Mouse (Mus musculus): ENCODE data around the gene Coq8a.
A peak's percentile ranks its signal among the peaks of the same experiment; 100 is the strongest.

Coq8a gene

DNA sequence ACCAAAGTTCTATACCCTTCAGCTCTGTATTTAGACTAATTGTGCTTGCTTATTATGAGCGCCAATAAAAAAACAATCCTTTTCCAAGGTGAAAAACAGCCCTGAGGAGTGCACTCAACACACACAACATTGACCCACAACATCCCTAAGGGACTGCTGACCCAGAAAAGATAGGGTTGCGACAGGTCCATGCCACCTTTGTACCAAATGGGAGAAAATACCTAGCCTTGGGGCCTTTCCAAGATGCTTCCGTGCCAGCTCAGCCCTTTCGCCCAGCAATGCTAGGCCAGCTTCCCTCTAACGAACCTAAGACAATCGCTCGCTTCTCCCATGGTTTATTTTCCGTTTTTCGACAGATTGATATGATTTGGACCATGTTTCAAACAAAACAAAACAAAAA is 2.9 kb downstream of the Coq8a start:
- no peak for DNase-seq

- DNase-seq = peak; percentile 95
Observed at GRCm38 (mm10) chr1:180195703-180196381, 3.6 kb downstream of the Coq8a start.

- no peak for DNase-seq
Observed at GRCm38 (mm10) chr1:180194781-180195471, 4.5 kb downstream of the Coq8a start.

GRCm38 (mm10) chr1:180194048-180194447 is 5.4 kb downstream of the Coq8a start:
- DNase-seq = no peak

DNA sequence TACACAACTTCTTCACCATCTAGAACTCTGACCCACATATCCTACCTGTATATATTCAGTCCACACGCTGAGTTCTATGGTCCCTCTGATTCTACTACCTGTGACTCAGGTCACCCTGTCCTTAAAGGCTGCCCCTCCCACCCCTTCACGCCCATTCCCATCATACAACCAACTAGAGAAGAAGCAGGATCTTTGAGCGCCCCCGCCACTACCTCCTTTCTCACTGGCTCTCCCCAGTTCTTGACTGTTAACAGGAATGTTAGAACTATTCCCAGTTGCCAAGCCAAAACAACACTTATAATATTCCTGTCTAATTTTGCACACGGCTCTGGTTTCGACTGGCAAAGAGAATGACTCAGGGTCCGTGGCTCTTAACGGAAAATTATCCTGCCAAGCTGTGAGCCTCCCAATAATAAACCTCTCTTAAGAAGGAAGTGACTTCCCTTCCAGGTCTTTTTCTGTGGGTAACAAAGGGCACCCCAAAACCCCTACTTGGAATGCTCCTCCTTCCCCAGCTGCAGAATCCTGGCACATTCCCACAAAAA is 5.9 kb downstream of the Coq8a start:
- no peak for DNase-seq

GRCm38 (mm10) chr1:180192866-180193265 is 6.5 kb downstream of the Coq8a start:
- no peak for DNase-seq

GRCm38 (mm10) chr1:180191651-180192220 is 7.7 kb downstream of the Coq8a start:
- no peak for DNase-seq

DNA sequence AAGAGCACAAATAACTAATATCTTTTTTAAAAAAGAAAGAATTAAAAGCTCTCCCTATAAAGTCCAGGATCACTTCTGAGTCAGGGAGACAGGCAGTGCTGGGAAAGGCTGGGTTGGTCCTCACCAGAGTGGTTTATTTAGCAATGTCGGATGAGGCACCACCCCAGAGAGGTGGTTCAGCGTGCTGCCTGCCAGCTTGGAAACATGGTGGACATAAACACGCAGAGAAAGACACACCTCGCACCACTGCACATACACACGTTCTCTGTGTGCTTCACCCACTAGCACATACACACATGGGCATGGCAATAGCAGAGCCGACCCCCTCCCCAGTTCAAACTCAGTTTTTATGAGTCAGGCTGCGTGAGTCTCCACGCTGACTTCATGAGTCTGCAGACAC is 8.3 kb downstream of the Coq8a start:
- DNase-seq = no peak

GRCm38 (mm10) chr1:180188951-180189350 is 10.5 kb downstream of the Coq8a start:
- no peak for DNase-seq

- DNase-seq = no peak
Observed at GRCm38 (mm10) chr1:180186371-180186770, 13.0 kb downstream of the Coq8a start.

DNA sequence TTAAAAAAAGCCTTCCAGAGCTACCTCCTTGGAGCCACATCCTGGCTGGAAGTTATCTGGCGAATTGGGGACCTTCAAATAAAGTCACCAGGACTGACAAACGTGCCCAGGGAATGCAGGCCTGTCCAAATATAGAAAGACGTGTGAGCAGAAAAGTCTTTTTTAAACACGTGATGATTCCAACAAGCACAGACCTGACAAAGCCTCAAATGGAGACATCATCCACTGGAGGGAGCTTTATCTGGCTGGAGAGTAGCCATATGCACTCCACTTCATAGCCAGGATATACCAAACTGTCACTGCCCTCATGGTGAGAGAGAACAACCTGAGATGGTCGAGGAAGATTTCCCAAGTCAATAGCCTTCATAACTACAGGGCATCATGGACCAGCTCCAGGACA is 13.5 kb downstream of the Coq8a start:
- no peak for DNase-seq

DNA sequence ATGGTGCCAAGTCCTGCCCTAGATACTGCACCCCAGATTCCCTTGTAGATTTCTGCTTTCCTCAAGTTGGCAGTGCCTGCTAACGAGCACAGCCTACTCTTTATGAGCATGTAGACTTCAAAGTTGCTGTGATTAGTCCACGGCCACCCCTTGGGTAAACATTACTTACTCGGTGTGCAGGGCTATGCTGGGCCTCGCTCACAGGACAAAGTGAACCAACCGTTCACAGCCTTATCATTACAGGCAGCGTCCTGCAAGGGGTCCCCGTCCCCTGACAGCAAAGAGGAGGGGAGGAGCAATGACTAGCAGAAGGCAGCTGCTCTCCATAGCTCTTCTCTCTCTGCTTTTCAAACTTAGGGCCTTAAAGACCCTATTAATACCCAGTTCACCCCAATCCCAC is 14.6 kb downstream of the Coq8a start:
- DNase-seq = no peak

DNA sequence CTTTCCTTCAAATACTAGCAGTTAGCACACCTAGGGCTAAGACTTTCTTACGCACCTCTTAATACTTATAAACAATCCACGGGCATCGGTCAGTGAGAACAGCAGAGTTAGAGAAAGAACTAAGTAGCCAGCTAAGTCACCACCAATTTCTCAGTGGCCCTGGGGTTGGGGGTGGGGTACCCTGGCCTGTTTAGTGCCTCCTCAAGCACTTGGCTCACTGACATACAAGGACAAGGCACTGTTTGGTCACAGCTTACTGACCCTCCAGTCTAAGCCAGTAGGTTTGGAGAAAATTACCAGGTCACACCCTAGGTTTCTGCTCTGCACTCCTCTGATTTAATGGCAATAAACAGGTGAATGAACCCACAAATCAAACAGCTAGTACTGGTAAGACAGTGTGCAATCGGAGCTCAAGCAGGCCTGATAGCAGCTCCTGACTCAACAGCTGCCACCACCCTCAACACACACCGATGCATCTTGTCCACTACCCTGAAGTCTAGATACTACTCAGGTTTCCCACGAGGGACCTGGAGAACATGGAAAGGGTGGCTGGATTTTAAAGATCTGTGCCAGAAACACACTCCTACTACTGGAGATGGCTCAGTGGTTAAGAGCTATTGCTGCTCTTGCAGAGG is 15.8 kb downstream of the Coq8a start:
- no peak for DNase-seq

GRCm38 (mm10) chr1:180182731-180183130 is 16.7 kb downstream of the Coq8a start:
- DNase-seq = no peak

GRCm38 (mm10) chr1:180181966-180182319 is 17.5 kb downstream of the Coq8a start:
- DNase-seq = no peak

- no peak for DNase-seq
Observed at GRCm38 (mm10) chr1:180181304-180181965, 18.0 kb downstream of the Coq8a start.

DNA sequence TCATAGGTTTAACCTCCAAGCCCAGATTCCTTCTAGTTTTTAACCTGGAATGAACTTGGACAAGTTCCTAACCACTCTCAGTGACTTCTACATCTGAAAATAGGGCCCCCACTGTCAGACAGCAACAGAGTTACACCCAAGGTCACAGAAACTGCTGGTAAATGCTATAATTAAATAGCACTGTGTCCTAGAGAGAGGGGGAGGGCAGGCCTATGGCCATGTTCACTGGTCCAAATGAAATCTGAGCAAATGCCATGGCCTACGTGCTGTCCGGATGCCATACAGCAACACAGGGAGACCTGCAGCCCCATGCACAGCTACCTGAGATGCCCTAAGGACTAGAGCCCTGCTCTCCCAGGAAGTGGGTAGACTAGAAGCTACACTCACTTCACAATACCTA is 19.6 kb downstream of the Coq8a start:
- DNase-seq = no peak

GRCm38 (mm10) chr1:180179100-180179499 is 20.3 kb downstream of the Coq8a start:
- DNase-seq = no peak

DNA sequence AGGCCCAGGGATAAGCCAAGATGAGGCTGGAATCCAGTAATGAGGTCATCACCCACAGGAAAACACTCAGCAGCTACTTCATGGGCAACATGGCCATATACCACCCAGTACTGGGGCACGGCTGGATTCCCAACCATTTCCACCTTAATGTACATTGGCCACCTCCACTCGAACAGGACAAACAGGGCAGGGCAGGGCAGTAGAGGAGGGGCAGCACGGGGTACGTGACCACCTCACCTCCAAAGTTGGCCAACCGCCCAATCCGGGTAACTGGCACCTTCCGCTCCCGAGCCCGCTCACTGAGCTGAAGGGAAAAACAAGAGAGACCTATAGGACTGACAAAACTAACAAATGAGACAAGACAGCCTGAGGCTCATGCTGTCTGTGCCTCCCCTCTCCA is 21.1 kb downstream of the Coq8a start:
- DNase-seq = no peak

DNA sequence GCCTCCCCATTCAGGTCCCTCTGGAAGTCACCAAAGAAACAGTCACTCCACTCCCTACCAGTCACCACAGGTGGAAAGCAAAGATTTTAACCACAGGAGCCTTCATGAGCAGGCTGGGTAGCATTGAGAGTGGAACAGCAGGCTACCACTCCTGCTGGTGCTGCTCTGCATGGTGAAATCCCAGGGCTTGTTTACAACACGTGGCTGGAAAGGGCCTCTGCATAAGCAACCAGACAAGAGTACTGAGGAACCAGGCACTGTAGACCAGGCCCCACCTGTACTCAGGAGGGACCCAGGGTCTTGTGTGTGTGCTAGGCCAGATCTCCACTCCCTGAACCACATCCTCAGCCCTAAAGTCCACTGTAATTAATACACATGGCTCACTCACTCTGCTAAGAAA is 22.6 kb downstream of the Coq8a start:
- no peak for DNase-seq

GRCm38 (mm10) chr1:180175635-180176034 is 23.8 kb downstream of the Coq8a start:
- DNase-seq = no peak

- DNase-seq = no peak
Observed at GRCm38 (mm10) chr1:180175167-180175566, 24.2 kb downstream of the Coq8a start.

DNA sequence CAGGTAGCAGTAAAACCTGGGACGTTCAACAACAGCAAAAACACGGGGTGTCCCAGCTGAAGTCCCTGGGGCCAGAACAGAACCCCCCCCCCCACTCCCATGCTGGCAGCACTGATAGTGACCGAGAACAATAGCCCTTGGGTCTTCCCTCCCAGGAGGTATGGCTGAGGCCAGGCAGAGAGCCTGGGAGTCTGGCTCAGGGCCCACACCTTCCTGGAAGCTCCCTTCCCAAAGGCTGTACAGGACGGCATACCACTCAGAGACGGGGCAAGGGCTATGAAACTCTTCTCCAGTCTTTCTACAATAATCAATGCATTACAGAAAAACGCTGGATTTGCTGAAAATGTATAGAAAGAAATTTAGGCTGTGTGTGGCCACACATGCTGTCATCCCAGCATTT is 24.7 kb downstream of the Coq8a start:
- DNase-seq = no peak
